18 mouse cellular contexts compared by ENCODE assay signal in the genomic region with DNA sequence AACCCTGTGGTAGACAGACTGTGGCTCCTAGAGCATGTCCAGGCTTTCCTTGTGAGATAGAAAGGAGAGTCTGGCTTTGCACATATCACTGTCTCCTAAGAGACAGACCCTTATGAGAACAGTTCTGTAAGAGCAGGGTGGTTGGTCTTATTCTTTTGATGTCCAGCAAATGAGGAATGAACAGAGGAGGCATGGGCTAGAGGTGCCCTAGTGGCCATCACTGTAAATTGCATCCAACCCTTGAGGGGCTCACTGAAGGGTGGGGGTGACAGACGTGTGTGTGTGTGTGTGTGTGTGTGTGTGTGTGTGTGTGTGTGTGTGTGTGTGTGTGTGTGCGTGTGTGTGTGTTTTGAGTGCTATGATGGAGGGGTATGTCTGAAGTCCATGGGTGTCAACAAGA. TPM values are rescaled to one million over a fixed set of nuclear protein-coding genes. Genes with fewer than 3 reads are reported as not detected.
DNase-seq lines count a peak whose midpoint lies in the region; ATAC-seq and TF ChIP-seq lines count a peak whose summit lies in the region.
"Had no signal": no experiment of that assay in that cellular context is flagged by ENCODE, and none has a peak within 500 bp of the region (broad histone marks: within the 10 kb centered on the region; RNA-seq: fewer than 3 reads in every experiment).

No protein-coding gene starts in this region.

- H3K4me2 ChIP-seq in hindbrain, embryonic 11.5 days (replicated peaks; ENCODE audit: low read depth, low read length) = no peak overlapping the region
- no peak overlapping the region for H3K4me2 ChIP-seq in hindbrain, embryonic 16.5 days (ENCODE audit: low read length)
- no peak overlapping the region for H3K4me2 ChIP-seq in liver, postnatal 0 days (ENCODE audit: low read depth, low read length)
- H3K4me2 ChIP-seq in liver, embryonic 11.5 days = no peak overlapping the region
- H3K4me2 ChIP-seq: hindbrain, embryonic 15.5 days; liver, embryonic 15.5 days had no signal

- whole genome bisulfite sequencing in hindbrain, embryonic 11.5 days = 62% methylated on average over 2 of the region's 2 CpGs
- WGBS in hindbrain, embryonic 16.5 days = 67% methylated on average over 2 of the region's 2 CpGs
- 73% methylated on average over 2 of the region's 2 CpGs for WGBS in liver, postnatal 0 days (ENCODE audit: insufficient replicate concordance)
- WGBS in liver, embryonic 11.5 days = 42% methylated on average over 2 of the region's 2 CpGs

- DNase-seq in hindbrain, embryonic 11.5 days (ENCODE audit: low spot score) = peak; percentile 19
- DNase-seq in liver, postnatal 0 days = no peak
- DNase-seq in liver, embryonic 11.5 days (ENCODE audit: low spot score) = no peak
- DNase-seq in G1E (ENCODE audit: low spot score) = no peak
- DNase-seq in ovary, adult 18-20 months (ENCODE audit: low spot score) = no peak
- no peak for DNase-seq in lung, adult 18-20 months
- DNase-seq: adrenal gland, adult 2 months; heart, postnatal 14 days; kidney, adult 2 months; right cerebral cortex, postnatal 4 days; thymus, postnatal 36 days had no signal

- no peaks in the 10 kb centered on the region for H3K27me3 ChIP-seq in hindbrain, embryonic 11.5 days (ENCODE audit: control insufficient read depth, insufficient read depth, low read length)
- no peaks in the 10 kb centered on the region for H3K27me3 ChIP-seq in hindbrain, embryonic 16.5 days (replicated peaks; ENCODE audit: control insufficient read depth, insufficient read depth, low read length)
- H3K27me3 ChIP-seq in liver, postnatal 0 days (ENCODE audit: insufficient read depth, low read length) = no peaks in the 10 kb centered on the region
- H3K27me3 ChIP-seq in liver, embryonic 11.5 days (replicated peaks; ENCODE audit: control insufficient read depth, insufficient read depth, low read length) = no peaks in the 10 kb centered on the region
- no peaks in the 10 kb centered on the region for H3K27me3 ChIP-seq in G1E (ENCODE audit: insufficient read depth, low read length)
- H3K27me3 ChIP-seq: hindbrain, embryonic 15.5 days; liver, embryonic 15.5 days had no signal

- H3K4me3 ChIP-seq in hindbrain, embryonic 11.5 days (ENCODE audit: low read depth, low read length) = no peak overlapping the region
- H3K4me3 ChIP-seq in hindbrain, embryonic 16.5 days (ENCODE audit: low read length) = no peak overlapping the region
- no peak overlapping the region for H3K4me3 ChIP-seq in liver, postnatal 0 days (ENCODE audit: low read depth, low read length)
- H3K4me3 ChIP-seq in liver, embryonic 11.5 days (ENCODE audit: low read depth, low read length) = no peak overlapping the region
- no peak overlapping the region for H3K4me3 ChIP-seq in G1E (ENCODE audit: low read depth, low read length)
- H3K4me3 ChIP-seq: heart, embryonic 10.5 days; hindbrain, embryonic 15.5 days; liver, embryonic 15.5 days had no signal

- H3K27ac ChIP-seq in hindbrain, embryonic 11.5 days (ENCODE audit: low read depth, low read length) = no peak overlapping the region
- no peak overlapping the region for H3K27ac ChIP-seq in hindbrain, embryonic 16.5 days (ENCODE audit: low read depth, low read length)
- H3K27ac ChIP-seq in liver, postnatal 0 days (ENCODE audit: low read depth) = no peak overlapping the region
- no peak overlapping the region for H3K27ac ChIP-seq in liver, embryonic 11.5 days (ENCODE audit: low read depth, low read length)
- H3K27ac ChIP-seq: heart, embryonic 10.5 days; hindbrain, embryonic 15.5 days; liver, embryonic 15.5 days; macrophage had no signal

- no peaks in the 10 kb centered on the region for H3K9me3 ChIP-seq in hindbrain, embryonic 11.5 days (ENCODE audit: control insufficient read depth, low read length)
- H3K9me3 ChIP-seq in hindbrain, embryonic 16.5 days (ENCODE audit: control insufficient read depth, low read length) = no peaks in the 10 kb centered on the region
- H3K9me3 ChIP-seq in liver, postnatal 0 days (ENCODE audit: low read length) = no peaks in the 10 kb centered on the region
- H3K9me3 ChIP-seq in liver, embryonic 11.5 days (ENCODE audit: control insufficient read depth, low read length) = no peaks in the 10 kb centered on the region
- H3K9me3 ChIP-seq in G1E (replicated peaks) = peaks cover 8% of the 10 kb centered on the region
- H3K9me3 ChIP-seq: heart, embryonic 10.5 days; hindbrain, embryonic 15.5 days; liver, embryonic 15.5 days had no signal

- no peak for ATAC-seq in hindbrain, embryonic 11.5 days (ENCODE audit: low FRiP score)
- no peak for ATAC-seq in hindbrain, embryonic 16.5 days
- ATAC-seq in liver, postnatal 0 days = no peak
- no peak for ATAC-seq in liver, embryonic 11.5 days (replicated peaks; ENCODE audit: low FRiP score)
- ATAC-seq in G1E (ENCODE audit: extremely low read depth, insufficient number of reproducible peaks, low FRiP score, poor library complexity, severe bottlenecking) = no peak
- peak; percentile 42; the same call in 1 of the 2 replicates for ATAC-seq in megakaryocyte progenitor cell, adult 5-6 weeks (replicated peaks; ENCODE audit: poor library complexity)

- no peaks in the 10 kb centered on the region for H3K36me3 ChIP-seq in hindbrain, embryonic 11.5 days (ENCODE audit: control insufficient read depth, insufficient read depth, low read length)
- no peaks in the 10 kb centered on the region for H3K36me3 ChIP-seq in hindbrain, embryonic 16.5 days (ENCODE audit: control insufficient read depth, insufficient read depth, low read length)
- no peaks in the 10 kb centered on the region for H3K36me3 ChIP-seq in liver, postnatal 0 days (replicated peaks; ENCODE audit: insufficient read depth, low read length)
- no peaks in the 10 kb centered on the region for H3K36me3 ChIP-seq in liver, embryonic 11.5 days (ENCODE audit: control insufficient read depth, insufficient read depth, low read length)
- H3K36me3 ChIP-seq in G1E (replicated peaks) = no peaks in the 10 kb centered on the region
- H3K36me3 ChIP-seq: heart, embryonic 10.5 days; hindbrain, embryonic 15.5 days; liver, embryonic 15.5 days had no signal

- TF ChIP-seq CTCF in liver, postnatal 0 days (IDR thresholded peaks at IDR 0.05; ENCODE audit: low read depth) = peak; percentile 42
- TF ChIP-seq CTCF in G1E (IDR thresholded peaks at IDR 0.05; ENCODE audit: low read depth, low read length) = peak; percentile 4; the same call in 1 of the 2 replicates

- no peaks in the 10 kb centered on the region for H3K4me1 ChIP-seq in hindbrain, embryonic 11.5 days (replicated peaks; ENCODE audit: control insufficient read depth, insufficient read depth, low read length)
- H3K4me1 ChIP-seq in hindbrain, embryonic 16.5 days (ENCODE audit: control insufficient read depth, insufficient read depth, low read depth, low read length) = no peaks in the 10 kb centered on the region
- no peaks in the 10 kb centered on the region for H3K4me1 ChIP-seq in liver, postnatal 0 days (ENCODE audit: insufficient read depth)
- no peaks in the 10 kb centered on the region for H3K4me1 ChIP-seq in liver, embryonic 11.5 days (replicated peaks; ENCODE audit: control insufficient read depth, insufficient read depth, low read length)
- H3K4me1 ChIP-seq in G1E (ENCODE audit: insufficient read depth, low read depth, low read length) = no peaks in the 10 kb centered on the region
- H3K4me1 ChIP-seq: hindbrain, embryonic 15.5 days; liver, embryonic 15.5 days had no signal

- no peak for TF ChIP-seq EP300 in liver, postnatal 0 days (IDR thresholded peaks at IDR 0.05; ENCODE audit: low read depth)

- H3K9ac ChIP-seq in hindbrain, embryonic 11.5 days (ENCODE audit: low read depth, low read length) = no peak overlapping the region
- no peak overlapping the region for H3K9ac ChIP-seq in hindbrain, embryonic 16.5 days (ENCODE audit: low read depth, low read length)
- H3K9ac ChIP-seq in liver, postnatal 0 days (replicated peaks) = no peak overlapping the region
- no peak overlapping the region for H3K9ac ChIP-seq in liver, embryonic 11.5 days (ENCODE audit: low read depth, low read length)
- H3K9ac ChIP-seq: hindbrain, embryonic 15.5 days; liver, embryonic 15.5 days had no signal

RNA-seq across cellular contexts. Expression of gene Trabd2b, which starts 32.2 kb away (rescaled TPM):
- 1.6 and 2.0 TPM in 2 replicates for polyA plus RNA-seq in hindbrain, embryonic 11.5 days (2014; fragmentation: Nextera tagmentation; extraction: Ambion mirVana)
- 0.50 and 0.85 TPM in 2 replicates for polyA plus RNA-seq in hindbrain, embryonic 16.5 days (2015; fragmentation: Nextera tagmentation; extraction: Ambion mirVana)
- polyA plus RNA-seq in liver, postnatal 0 days (2015; fragmentation: Nextera tagmentation; extraction: Ambion mirVana) = 0.06 and 0.13 TPM in 2 replicates
- 1.1 and 1.3 TPM in 2 replicates for polyA plus RNA-seq in liver, embryonic 11.5 days (2014; fragmentation: Nextera tagmentation; extraction: Ambion mirVana)
- total RNA-seq in G1E (2014; fragmentation: Nextera tagmentation) (not detected in 2 replicates), G1E (2017) (0.05 TPM in 1 of 2 replicates, not detected in the other)
- polyA plus RNA-seq in G1E (2012) = not detected in 2 replicates
- not detected in 2 replicates for total RNA-seq in megakaryocyte progenitor cell, adult 5-6 weeks (2015)
- total RNA-seq in megakaryocyte progenitor cell, adult 5-6 weeks (2017) = not detected in 2 replicates
- total RNA-seq: MEL had no signal
- polyA plus RNA-seq: macrophage had no signal
